Mouse (Mus musculus) stomach, embryonic 14.5 days (tissue): ENCODE data around the gene Bahcc1. TPM values are rescaled to one million over a fixed set of nuclear protein-coding genes. Genes with fewer than 3 reads are reported as not detected.

ENCODE experiments used
- ATAC-seq: fragments of 200-750 bp; cut with Nextera tagmentation; 2 replicates; pipeline ENCODE4 v1.8.0; 2017; ENCODE audit warnings: low read depth, moderate TSS enrichment; ENCODE audit not compliant: insufficient number of reproducible peaks, insufficient read depth, low FRiP score
- H3K27ac ChIP-seq: fragments of 300-500 bp; sonication (generic); 2 replicates; pipeline ENCODE4 v1.5.1; 2014; ENCODE audit warnings: mild to moderate bottlenecking, low read length, moderate library complexity, mixed read lengths
- H3K27me3 ChIP-seq: fragments of 300-500 bp; sonication (generic); 2 replicates; pipeline ENCODE4 v1.6.1; 2014; ENCODE audit warnings: low read length, control low read depth, mixed read lengths; ENCODE audit not compliant: control insufficient read depth, insufficient read depth
- H3K36me3 ChIP-seq: fragments of 300-500 bp; sonication (generic); 2 replicates; pipeline ENCODE4 v1.6.1; 2014; ENCODE audit warnings: mild to moderate bottlenecking, control low read depth, low read length, moderate library complexity, mixed read lengths; ENCODE audit not compliant: control insufficient read depth, insufficient read depth
- H3K4me1 ChIP-seq: fragments of 300-500 bp; sonication (generic); 2 replicates; pipeline ENCODE4 v1.6.1; 2014; ENCODE audit warnings: low read length, control low read depth, mixed read lengths; ENCODE audit not compliant: control insufficient read depth, insufficient read depth
- H3K4me2 ChIP-seq: fragments of 300-500 bp; sonication (generic); replicated peaks from 2 replicates; pipeline ENCODE4 v1.6.1; 2014; ENCODE audit warnings: low read depth, low read length, control low read depth
- H3K4me3 ChIP-seq: fragments of 300-500 bp; sonication (generic); 2 replicates; pipeline ENCODE4 v1.5.1; 2014; ENCODE audit warnings: low read depth, low read length, control low read depth
- H3K9ac ChIP-seq: fragments of 300-500 bp; sonication (generic); replicated peaks from 2 replicates; pipeline ENCODE4 v1.6.1; 2014; ENCODE audit warnings: low read depth, mild to moderate bottlenecking, control low read depth, low read length, moderate library complexity, mixed read lengths
- H3K9me3 ChIP-seq: fragments of 300-500 bp; sonication (generic); 2 replicates; pipeline ENCODE4 v1.6.1; 2016; ENCODE audit warnings: low read depth, low read length, control low read depth; ENCODE audit not compliant: control insufficient read depth
- WGBS: fragments of 180-500 bp; shearing (Covaris S2); extraction: QIAGEN DNeasy Blood & Tissue Kit; methylation state at CpG from one replicate; pipeline ENCODE4 v1.1.7; 2014; 5-methylcytosine and 5-hydroxymethylcytosine counted together
- microRNA-seq: library from miRNA; unstranded; fragments of <30 nt; microRNA quantifications from one replicate; pipeline ENCODE4, GENCODE M21; 2016
- polyA plus RNA-seq: library from polyadenylated mRNA; unstranded; fragments of >200 nt; fragmentation: Nextera tagmentation; extraction: Ambion mirVana; gene quantifications from 2 replicates; pipeline ENCODE4 v1.2.1, GENCODE M21; 2014

Gene Bahcc1
- polyA plus RNA-seq, 1 experiment from 2014 or later = 13.4 TPM

GRCm38 (mm10) chr11:120320156-120320555, 87.4 kb downstream of the Bahcc1 start:
- no peaks in the 10 kb centered on the region for H3K27me3 ChIP-seq
- H3K9ac ChIP-seq = no peak overlapping the region
- H3K36me3 ChIP-seq = no peaks in the 10 kb centered on the region
- H3K27ac ChIP-seq = no peak overlapping the region
- no peak overlapping the region for H3K4me3 ChIP-seq
- peaks cover 14% of the 10 kb centered on the region for H3K4me1 ChIP-seq
- no peak overlapping the region for H3K4me2 ChIP-seq
- H3K9me3 ChIP-seq = no peaks in the 10 kb centered on the region
- ATAC-seq = no peak
- WGBS = 96% methylated on average over 10 of the region's 10 CpGs

DNA sequence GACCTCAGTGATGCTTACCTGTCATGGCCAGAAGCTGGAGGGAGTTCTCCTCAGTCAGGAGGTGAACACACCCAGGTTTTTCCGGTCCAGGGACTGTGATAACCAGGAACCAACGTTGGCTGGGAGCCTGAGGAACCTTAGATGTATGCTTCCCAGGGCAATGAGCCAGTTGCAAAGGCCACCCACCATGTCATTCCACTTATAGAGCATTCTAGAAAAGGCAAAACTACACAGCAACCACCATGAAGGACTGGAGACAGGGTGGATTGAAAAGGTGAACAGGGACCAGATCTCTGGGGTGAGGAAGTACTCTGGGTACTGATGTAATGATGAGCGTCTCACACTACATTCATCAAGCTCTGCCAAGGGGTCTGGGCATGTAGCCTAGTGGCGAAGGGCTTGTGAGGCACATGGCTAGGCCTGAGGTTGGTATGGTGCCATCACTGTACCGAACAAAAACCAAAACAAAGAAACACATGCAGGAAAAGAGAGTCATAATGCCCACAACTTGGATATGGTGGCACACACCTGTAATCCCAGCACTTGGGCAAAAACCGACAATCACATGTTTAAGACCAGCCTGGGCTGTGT, 102.8 kb downstream of the Bahcc1 start:
- Histone ChIP-seq H3K9ac (no peak overlapping the region), H3K4me2 (no peak overlapping the region), H3K36me3 (no peaks in the 10 kb centered on the region), H3K9me3 (no peaks in the 10 kb centered on the region), H3K27me3 (no peaks in the 10 kb centered on the region), H3K27ac (no peak overlapping the region), H3K4me1 (no peaks in the 10 kb centered on the region), H3K4me3 (no peak overlapping the region)
- WGBS = 80% methylated on average over 6 of the region's 6 CpGs
- no peak for ATAC-seq

GRCm38 (mm10) chr11:120337447-120337846, 104.7 kb downstream of the Bahcc1 start:
- WGBS = 34% methylated on average over 2 of the region's 2 CpGs
- Histone ChIP-seq H3K27me3 (no peaks in the 10 kb centered on the region), H3K9ac (no peak overlapping the region), H3K4me2 (no peak overlapping the region), H3K4me1 (no peaks in the 10 kb centered on the region), H3K9me3 (no peaks in the 10 kb centered on the region), H3K4me3 (no peak overlapping the region), H3K36me3 (no peaks in the 10 kb centered on the region), H3K27ac (no peak overlapping the region)
- no peak for ATAC-seq

DNA sequence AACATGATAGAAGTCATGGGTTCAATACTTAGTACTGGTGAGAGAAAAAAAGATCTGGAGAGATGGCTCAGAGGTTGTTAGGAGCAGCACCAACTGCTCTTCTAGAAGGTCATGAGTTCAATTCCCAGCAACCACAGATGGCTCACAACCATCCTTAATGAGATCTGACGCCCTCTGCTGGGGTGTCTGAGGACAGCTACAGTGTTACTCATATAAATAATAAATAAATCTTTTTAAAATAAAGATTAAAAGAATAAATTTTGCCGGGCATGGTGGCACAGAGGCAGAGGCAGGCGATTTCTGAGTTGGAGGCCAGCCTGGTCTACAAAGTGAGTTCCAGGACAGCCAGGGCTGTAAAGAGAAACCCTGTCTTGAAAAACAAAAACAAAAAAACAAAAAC, 106.0 kb downstream of the Bahcc1 start:
- Histone ChIP-seq H3K27me3 (no peaks in the 10 kb centered on the region), H3K36me3 (no peaks in the 10 kb centered on the region), H3K9ac (no peak overlapping the region), H3K4me3 (no peak overlapping the region), H3K9me3 (no peaks in the 10 kb centered on the region), H3K4me2 (no peak overlapping the region), H3K4me1 (no peaks in the 10 kb centered on the region), H3K27ac (no peak overlapping the region)
- WGBS = 72% methylated on average over 3 of the region's 3 CpGs
- ATAC-seq = no peak

DNA sequence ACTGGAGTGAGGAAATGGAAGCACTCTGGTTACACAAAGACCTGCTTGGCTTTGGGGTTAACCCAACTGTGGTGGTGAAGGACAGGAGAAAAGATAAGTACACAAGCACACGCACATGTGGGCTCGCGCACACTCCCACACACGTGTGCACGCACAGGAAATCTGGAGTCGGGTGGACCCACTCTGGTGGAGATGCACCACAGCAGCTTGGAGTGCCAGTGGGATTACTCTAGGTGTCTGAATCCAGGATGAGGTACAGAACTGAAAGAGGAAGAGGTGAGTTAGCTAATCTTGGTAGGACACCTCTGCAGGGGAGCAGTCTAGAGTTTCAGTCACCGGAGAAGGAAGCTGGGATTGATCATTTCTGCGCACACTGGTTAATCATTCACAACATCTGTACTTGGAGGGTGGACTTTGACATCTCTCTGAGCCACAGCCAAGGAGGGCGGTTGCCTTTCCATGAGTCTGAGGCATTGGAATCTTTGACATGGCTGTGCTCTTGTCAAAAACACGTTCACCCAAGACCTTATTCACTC, 107.3 kb downstream of the Bahcc1 start:
- ATAC-seq = peak; percentile 68; the same call in 1 of the 2 replicates

DNA sequence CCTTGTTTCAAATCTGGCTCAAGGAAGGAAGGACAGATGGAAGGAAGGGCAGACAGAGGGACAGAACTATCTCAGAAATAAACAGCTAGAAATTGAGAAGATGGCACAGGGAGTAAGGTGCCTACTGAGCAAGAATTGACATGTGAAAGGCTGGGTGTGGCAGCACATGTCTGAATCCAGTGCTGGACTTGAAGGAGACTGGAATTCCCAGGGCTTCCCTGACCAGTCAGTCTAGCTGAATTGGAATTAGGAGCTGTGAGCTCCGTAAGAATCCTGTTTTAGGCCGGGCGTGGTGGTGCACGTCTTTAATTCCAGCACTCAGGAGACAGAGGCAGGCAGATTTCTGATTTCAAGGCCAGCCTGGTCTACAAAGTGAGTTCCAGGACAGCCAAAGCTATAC, 108.9 kb downstream of the Bahcc1 start:
- Histone ChIP-seq H3K9ac (no peak overlapping the region), H3K4me3 (no peak overlapping the region), H3K4me2 (no peak overlapping the region), H3K4me1 (no peaks in the 10 kb centered on the region), H3K27ac (no peak overlapping the region), H3K36me3 (peaks cover 11% of the 10 kb centered on the region), H3K27me3 (no peaks in the 10 kb centered on the region), H3K9me3 (no peaks in the 10 kb centered on the region)
- 97% methylated on average over 4 of the region's 4 CpGs for WGBS
- ATAC-seq = no peak

More for the DNA sequence above, 107.3 kb downstream of the Bahcc1 start:
- Histone ChIP-seq H3K9ac (no peak overlapping the region), H3K9me3 (no peaks in the 10 kb centered on the region), H3K4me2 (no peak overlapping the region), H3K27me3 (no peaks in the 10 kb centered on the region), H3K27ac (peak overlapping the region; percentile 52; the same call in 1 of the 2 replicates), H3K36me3 (peaks cover 2% of the 10 kb centered on the region), H3K4me1 (no peaks in the 10 kb centered on the region), H3K4me3 (no peak overlapping the region)
- WGBS = 75% methylated on average over 10 of the region's 10 CpGs

Small RNAs within 50 kb of the gene (microRNA-seq; reads per million reads assigned to microRNA genes)
- gene Gm47297 = not detected

Other genes with a start within 250 kb of the Bahcc1 start
- 3.5 and 4.1 TPM in 2 replicates for gene Aatk, start 185.8 kb upstream of the Bahcc1 start, polyA plus RNA-seq
- gene Cep131, start 146.1 kb upstream of the Bahcc1 start, polyA plus RNA-seq = 18.7 and 20.1 TPM in 2 replicates
- gene Tepsin, start 134.2 kb upstream of the Bahcc1 start, polyA plus RNA-seq = 17.2 and 19.0 TPM in 2 replicates
- gene Ndufaf8, start 134.0 kb upstream of the Bahcc1 start, polyA plus RNA-seq = 70.1 and 82.6 TPM in 2 replicates
- 68.4 and 71.1 TPM in 2 replicates for gene Slc38a10, start 81.6 kb upstream of the Bahcc1 start, polyA plus RNA-seq
- 2,902 and 3,014 TPM in 2 replicates for gene Actg1, start 115.6 kb downstream of the Bahcc1 start, polyA plus RNA-seq
- 0.30 and 0.59 TPM in 2 replicates for gene Fscn2, start 128.6 kb downstream of the Bahcc1 start, polyA plus RNA-seq
- gene Faap100, start 145.8 kb downstream of the Bahcc1 start, polyA plus RNA-seq = 35.7 and 40.2 TPM in 2 replicates
- 32.9 and 37.0 TPM in 2 replicates for gene Nploc4, start 204.8 kb downstream of the Bahcc1 start, polyA plus RNA-seq
- gene Tspan10, start 209.7 kb downstream of the Bahcc1 start, polyA plus RNA-seq = not detected in 2 replicates
- 0.21 TPM in 1 of 2 replicates, not detected in the other for gene Pde6g, start 220.6 kb downstream of the Bahcc1 start, polyA plus RNA-seq
- 15.0 and 15.3 TPM in 2 replicates for gene Oxld1, start 225.1 kb downstream of the Bahcc1 start, polyA plus RNA-seq
- 30.9 and 31.1 TPM in 2 replicates for gene Ccdc137, start 225.2 kb downstream of the Bahcc1 start, polyA plus RNA-seq
- gene Arl16, start 234.7 kb downstream of the Bahcc1 start, polyA plus RNA-seq = 43.3 and 49.4 TPM in 2 replicates